Mouse (Mus musculus) liver, adult 2 months (tissue): Measurements from ENCODE around the gene Maml3. TPM values are rescaled to one million over a fixed set of nuclear protein-coding genes. Genes with fewer than 3 reads are reported as not detected.
A peak's percentile ranks its signal among the peaks of the same experiment; 100 is the strongest.

ENCODE experiments used
- DNase-seq: peaks from one replicate; pipeline ENCODE4 v3.0.0-alpha.2; 2011; ENCODE audit warnings: low read depth, low spot score; ENCODE audit errors: extremely low read depth
- H3K27ac ChIP-seq: fragments of 200-500 bp; replicated peaks from 2 replicates; pipeline ENCODE4 v1.5.1; 2012; ENCODE audit warnings: low read depth, mild to moderate bottlenecking, control low read depth, inconsistent platforms, low read length; ENCODE audit not compliant: insufficient read depth
- H3K27me3 ChIP-seq: fragments of 200-500 bp; 2 replicates; pipeline ENCODE4 v1.6.1; 2012; ENCODE audit warnings: mild to moderate bottlenecking, moderate library complexity, low read length, inconsistent platforms; ENCODE audit not compliant: control insufficient read depth, insufficient read depth
- H3K36me3 ChIP-seq: fragments of 200-500 bp; 2 replicates; pipeline ENCODE4 v1.6.1; 2012; ENCODE audit warnings: low read length, inconsistent platforms; ENCODE audit not compliant: control insufficient read depth, insufficient read depth
- H3K4me1 ChIP-seq: fragments of 200-500 bp; 2 replicates; pipeline ENCODE4 v1.6.1; 2011; ENCODE audit warnings: low read length; ENCODE audit not compliant: control insufficient read depth, insufficient read depth
- H3K4me3 ChIP-seq: fragments of 200-500 bp; 2 replicates; pipeline ENCODE4 v1.5.1; 2011; ENCODE audit warnings: low read depth, mild to moderate bottlenecking, control low read depth, low read length, moderate library complexity; ENCODE audit not compliant: insufficient read depth
- H3K79me2 ChIP-seq: fragments of 200-500 bp; 2 replicates; pipeline ENCODE4 v1.6.1; 2012; ENCODE audit warnings: inconsistent platforms, mild to moderate bottlenecking, low read length, moderate library complexity; ENCODE audit not compliant: control insufficient read depth, insufficient read depth
- H3K9ac ChIP-seq: fragments of 200-500 bp; 2 replicates; pipeline ENCODE4 v1.6.1; 2012; ENCODE audit warnings: low read depth, mild to moderate bottlenecking, control low read depth, inconsistent platforms, low read length
- CTCF ChIP-seq: fragments of 200-500 bp; IDR thresholded peaks from 2 replicates; pipeline ENCODE4 v1.5.1; 2011; ENCODE audit warnings: low read depth, low read length, control low read depth
- POLR2A ChIP-seq: fragments of 200-500 bp; IDR thresholded peaks from 2 replicates; pipeline ENCODE4 v1.6.1; 2011; ENCODE audit warnings: low read length, control low read depth; ENCODE audit not compliant: insufficient read depth; ENCODE audit errors: extremely low read depth
- WGBS: fragments of 180-500 bp; shearing (Covaris S2); methylation state at CpG from one replicate; pipeline ENCODE4 v1.1.7; 2018; 5-methylcytosine and 5-hydroxymethylcytosine counted together
- polyA plus RNA-seq: library from polyadenylated mRNA; depleted of rRNA; stranded (reverse); fragments of >200 nt; gene quantifications from 2 replicates; pipeline ENCODE4 v1.2.3, GENCODE M21; 2012
- total RNA-seq: library from RNA; depleted of rRNA; stranded (reverse); fragments of >200 nt; gene quantifications from 2 replicates; pipeline ENCODE4 v1.2.3, GENCODE M21; 2014

Maml3 gene
- total and polyA plus RNA-seq, 2 experiments = 0.64 to 0.92 TPM

- 85% methylated on average over 7 of the region's 7 CpGs for WGBS
- Histone ChIP-seq H3K9ac (no peak overlapping the region; the same call in 1 of the 2 replicates), H3K36me3 (no peaks in the 10 kb centered on the region), H3K4me3 (no peak overlapping the region), H3K27ac (no peak overlapping the region), H3K4me1 (no peaks in the 10 kb centered on the region; the same call in 1 of the 2 replicates), H3K27me3 (no peaks in the 10 kb centered on the region), H3K79me2 (peaks cover 1% of the 10 kb centered on the region; the same call in 1 of the 2 replicates)
- TF ChIP-seq CTCF (no peak), POLR2A (no peak)
- DNase-seq = no peak
These were observed 17.1 kb downstream of the Maml3 start for GRCm38 (mm10) chr3:52087636-52088280.

- Histone ChIP-seq H3K27me3 (no peaks in the 10 kb centered on the region), H3K27ac (no peak overlapping the region), H3K79me2 (peaks cover 5% of the 10 kb centered on the region; the same call in 1 of the 2 replicates), H3K4me1 (no peaks in the 10 kb centered on the region), H3K9ac (no peak overlapping the region), H3K36me3 (no peaks in the 10 kb centered on the region), H3K4me3 (no peak overlapping the region)
- TF ChIP-seq POLR2A (no peak), CTCF (no peak)
- DNase-seq = no peak
- WGBS = 96% methylated on average over 2 of the region's 2 CpGs
These were observed 26.1 kb downstream of the Maml3 start for GRCm38 (mm10) chr3:52078763-52079162.

GRCm38 (mm10) chr3:52073959-52074358 lies 30.9 kb downstream of the Maml3 start:
- WGBS = 92% methylated on average over 6 of the region's 6 CpGs
- Histone ChIP-seq H3K27me3 (no peaks in the 10 kb centered on the region), H3K36me3 (no peaks in the 10 kb centered on the region), H3K27ac (no peak overlapping the region), H3K4me1 (peaks cover 3% of the 10 kb centered on the region; the same call in 1 of the 2 replicates), H3K4me3 (no peak overlapping the region), H3K79me2 (no peaks in the 10 kb centered on the region; the same call in 1 of the 2 replicates), H3K9ac (no peak overlapping the region)
- TF ChIP-seq POLR2A (no peak), CTCF (no peak)
- no peak for DNase-seq

GRCm38 (mm10) chr3:52071996-52072395 lies 32.9 kb downstream of the Maml3 start:
- 83% methylated on average over 5 of the region's 5 CpGs for WGBS
- H3K4me3 ChIP-seq = no peak overlapping the region
- TF ChIP-seq CTCF (no peak), POLR2A (no peak)
- H3K79me2 ChIP-seq = no peaks in the 10 kb centered on the region; the same call in 1 of the 2 replicates
- no peak overlapping the region for H3K9ac ChIP-seq
- H3K27ac ChIP-seq = no peak overlapping the region
- no peaks in the 10 kb centered on the region for H3K36me3 ChIP-seq
- H3K4me1 ChIP-seq = peaks cover 3% of the 10 kb centered on the region; the same call in 1 of the 2 replicates
- no peak for DNase-seq
- no peaks in the 10 kb centered on the region for H3K27me3 ChIP-seq

- Histone ChIP-seq H3K79me2 (no peaks in the 10 kb centered on the region; the same call in 1 of the 2 replicates), H3K27ac (no peak overlapping the region), H3K9ac (peak overlapping the region; percentile 70; the same call in 1 of the 2 replicates), H3K4me3 (peak overlapping the region; percentile 71), H3K36me3 (no peaks in the 10 kb centered on the region), H3K4me1 (peaks cover 3% of the 10 kb centered on the region; the same call in 1 of the 2 replicates), H3K27me3 (no peaks in the 10 kb centered on the region)
- no peak for TF ChIP-seq CTCF
- no peak for TF ChIP-seq POLR2A
- WGBS = 33% methylated on average over 4 of the region's 4 CpGs
- no peak for DNase-seq
These were observed 34.8 kb downstream of the Maml3 start for GRCm38 (mm10) chr3:52070163-52070478.
